Mouse (Mus musculus): ENCODE data around the gene Rhox9.
A peak's percentile ranks its signal among the peaks of the same experiment; 100 is the strongest.

DNA sequence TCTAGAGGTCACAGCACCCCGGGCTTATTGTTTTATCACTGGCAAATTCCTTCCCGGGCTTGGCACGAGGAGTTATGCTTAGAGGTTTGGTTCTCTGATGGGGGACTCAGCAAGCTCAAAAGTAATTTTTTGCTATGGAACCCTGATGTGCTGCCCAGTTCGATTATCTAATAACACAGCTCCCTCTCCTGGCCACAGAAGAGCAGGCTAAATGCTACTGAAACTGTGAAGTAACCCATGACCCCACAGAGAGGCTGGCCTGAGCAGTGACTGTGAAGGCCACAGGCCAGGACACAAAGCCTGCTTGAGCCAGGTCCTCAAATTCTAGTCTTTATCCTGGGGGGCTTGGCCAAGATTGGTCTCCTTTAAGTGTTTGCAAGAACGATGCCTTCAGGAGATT is 2.2 kb upstream of the Rhox9 start:
- no peak for TF ChIP-seq MEF2A (IDR thresholded peaks at IDR 0.05; ENCODE audit: borderline replicate concordance, low read depth, low read length)
- TF ChIP-seq POLR2A (IDR thresholded peaks at IDR 0.05; ENCODE audit: low read depth, low read length): no peak
- no peak for TF ChIP-seq EP300 (IDR thresholded peaks at IDR 0.05; ENCODE audit: low read length)
- TF ChIP-seq ELF1 (IDR thresholded peaks at IDR 0.05; ENCODE audit: low read depth, low read length): no peak
- TF ChIP-seq ZKSCAN1 (IDR thresholded peaks at IDR 0.05; ENCODE audit: borderline replicate concordance, low read depth, low read length): no peak
- no peak for TF ChIP-seq USF1 (IDR thresholded peaks at IDR 0.05; ENCODE audit: low read depth, low read length)
- TF ChIP-seq CTCF (conservative IDR thresholded peaks at IDR 0.05 in 1 of 2, IDR thresholded peaks at IDR 0.05 in 1 of 2; ENCODE audit: low read depth in 2 of 2, low read length in 2 of 2): peak in 1 of 2 experiments; percentile 47; a peak in 2 of 4 replicates
- no peak for TF ChIP-seq MAFK (IDR thresholded peaks at IDR 0.05; ENCODE audit: insufficient replicate concordance, low read length)
- TF ChIP-seq HCFC1 (IDR thresholded peaks at IDR 0.05; ENCODE audit: low read depth, low read length): no peak
- no peak for TF ChIP-seq NELFE (IDR thresholded peaks at IDR 0.05; ENCODE audit: low read depth, low read length)
- TF ChIP-seq POLR2AphosphoS2 (IDR thresholded peaks at IDR 0.05; ENCODE audit: low read depth, low read length): no peak
